In genomic region chr13:65259239-65259638, GRCm38 (mm10) we compare ENCODE assay signal across 9 mouse cellular contexts. TPM values are rescaled to one million over a fixed set of nuclear protein-coding genes. Genes with fewer than 3 reads are reported as not detected.
DNase-seq lines count a peak whose midpoint lies in the region; ATAC-seq and TF ChIP-seq lines count a peak whose summit lies in the region.
"Had no signal": no experiment of that assay in that cellular context is flagged by ENCODE, and none has a peak within 500 bp of the region (broad histone marks: within the 10 kb centered on the region; RNA-seq: fewer than 3 reads in every experiment).

Gene Gm10775, plus strand, starts transcription at chr13:65259539.

- ATAC-seq in lung, postnatal 0 days = no peak
- no peak for ATAC-seq in forebrain, embryonic 14.5 days
- ATAC-seq in limb, embryonic 14.5 days (ENCODE audit: low FRiP score, low read depth) = no peak
- ATAC-seq in stomach, embryonic 16.5 days (ENCODE audit: insufficient read depth, low FRiP score) = no peak

- no peaks in the 10 kb centered on the region for H3K4me1 ChIP-seq in lung, postnatal 0 days (ENCODE audit: insufficient read depth, low read depth, low read length)
- no peaks in the 10 kb centered on the region for H3K4me1 ChIP-seq in forebrain, embryonic 14.5 days (ENCODE audit: control insufficient read depth, insufficient read depth, low read length)
- no peaks in the 10 kb centered on the region for H3K4me1 ChIP-seq in limb, embryonic 14.5 days (ENCODE audit: control insufficient read depth, insufficient read depth, low read length)
- no peaks in the 10 kb centered on the region for H3K4me1 ChIP-seq in stomach, embryonic 16.5 days (ENCODE audit: control insufficient read depth, insufficient read depth, low read length)

- 0 out of 2 replicates have a peak within 1 kb of the TSS, but pooled peaks have one; percentile 14 for H3K4me2 ChIP-seq in lung, postnatal 0 days (replicated peaks; ENCODE audit: low read depth, low read length)
- H3K4me2 ChIP-seq in forebrain, embryonic 14.5 days (ENCODE audit: low read length) = peak within 1 kb of the TSS; percentile 36
- peak within 1 kb of the TSS; percentile 25; the same call in 1 of the 2 replicates for H3K4me2 ChIP-seq in limb, embryonic 14.5 days (replicated peaks; ENCODE audit: low read depth, low read length, severe bottlenecking)
- H3K4me2 ChIP-seq in stomach, embryonic 16.5 days (ENCODE audit: low read depth, low read length) = peak within 1 kb of the TSS; percentile 41; the same call in 1 of the 2 replicates

- H3K9me3 ChIP-seq in lung, postnatal 0 days (ENCODE audit: low read length) = peaks cover 19% of the 10 kb centered on the region
- H3K9me3 ChIP-seq in forebrain, embryonic 14.5 days (replicated peaks; ENCODE audit: control insufficient read depth, low read length) = peaks cover 63% of the 10 kb centered on the region
- H3K9me3 ChIP-seq in limb, embryonic 14.5 days (ENCODE audit: control insufficient read depth, low read length) = peaks cover 58% of the 10 kb centered on the region
- peaks cover 55% of the 10 kb centered on the region for H3K9me3 ChIP-seq in stomach, embryonic 16.5 days (replicated peaks; ENCODE audit: control insufficient read depth, low read length)

- WGBS in lung, postnatal 0 days = 35% methylated on average over 26 of the region's 29 CpGs
- 54% methylated on average over 29 of the region's 29 CpGs for WGBS in forebrain, embryonic 14.5 days
- WGBS in limb, embryonic 14.5 days = 44% methylated on average over 29 of the region's 29 CpGs
- WGBS in stomach, embryonic 16.5 days = 37% methylated on average over 29 of the region's 29 CpGs

- H3K27me3 ChIP-seq in lung, postnatal 0 days (replicated peaks; ENCODE audit: insufficient read depth, low read length) = no peaks in the 10 kb centered on the region
- no peaks in the 10 kb centered on the region for H3K27me3 ChIP-seq in forebrain, embryonic 14.5 days (replicated peaks; ENCODE audit: control insufficient read depth, insufficient read depth, low read length)
- no peaks in the 10 kb centered on the region for H3K27me3 ChIP-seq in limb, embryonic 14.5 days (ENCODE audit: control insufficient read depth, insufficient read depth, low read length)
- H3K27me3 ChIP-seq in stomach, embryonic 16.5 days (ENCODE audit: control insufficient read depth, insufficient read depth, low read length) = no peaks in the 10 kb centered on the region

- TF ChIP-seq CTCF in lung, postnatal 0 days (IDR thresholded peaks at IDR 0.05) = no peak

- TF ChIP-seq POLR2A in limb, embryonic 14.5 days (IDR thresholded peaks at IDR 0.05; ENCODE audit: borderline replicate concordance, extremely low read depth, insufficient read depth, insufficient read length) = no peak

- no peak within 1 kb of the TSS for H3K9ac ChIP-seq in lung, postnatal 0 days (replicated peaks; ENCODE audit: low read depth)
- H3K9ac ChIP-seq in forebrain, embryonic 14.5 days (ENCODE audit: low read length) = no peak within 1 kb of the TSS
- no peak within 1 kb of the TSS for H3K9ac ChIP-seq in limb, embryonic 14.5 days (ENCODE audit: low read depth, low read length, severe bottlenecking)
- no peak within 1 kb of the TSS for H3K9ac ChIP-seq in stomach, embryonic 16.5 days (ENCODE audit: low read length)

- no peaks in the 10 kb centered on the region for H3K36me3 ChIP-seq in lung, postnatal 0 days (ENCODE audit: insufficient read depth, low read length)
- no peaks in the 10 kb centered on the region for H3K36me3 ChIP-seq in forebrain, embryonic 14.5 days (ENCODE audit: control insufficient read depth, insufficient read depth, low read length)
- H3K36me3 ChIP-seq in limb, embryonic 14.5 days (ENCODE audit: control insufficient read depth, insufficient read depth, low read length) = peaks cover 11% of the 10 kb centered on the region; the same call in 1 of the 2 replicates
- H3K36me3 ChIP-seq in stomach, embryonic 16.5 days (ENCODE audit: control insufficient read depth, insufficient read depth, low read length) = peaks cover 16% of the 10 kb centered on the region; the same call in 1 of the 2 replicates

- no peak within 1 kb of the TSS for H3K27ac ChIP-seq in lung, postnatal 0 days (ENCODE audit: low read length)
- H3K27ac ChIP-seq in forebrain, embryonic 14.5 days (ENCODE audit: low read depth, low read length) = no peak within 1 kb of the TSS
- H3K27ac ChIP-seq in limb, embryonic 14.5 days (replicated peaks; ENCODE audit: low read depth, low read length) = no peak within 1 kb of the TSS
- no peak within 1 kb of the TSS for H3K27ac ChIP-seq in stomach, embryonic 16.5 days (ENCODE audit: low read length)

- H3K4me3 ChIP-seq in lung, postnatal 0 days (ENCODE audit: low read depth, low read length) = no peak within 1 kb of the TSS
- H3K4me3 ChIP-seq in forebrain, embryonic 14.5 days (ENCODE audit: low read depth, low read length) = 0 out of 2 replicates have a peak within 1 kb of the TSS, but pooled peaks have one; percentile 6
- peak within 1 kb of the TSS; percentile 18 for H3K4me3 ChIP-seq in limb, embryonic 14.5 days (replicated peaks; ENCODE audit: low read length)
- H3K4me3 ChIP-seq in stomach, embryonic 16.5 days (replicated peaks; ENCODE audit: low read length) = peak within 1 kb of the TSS; percentile 16
- H3K4me3 ChIP-seq: erythroblast, embryonic 14.5 days had no signal

- no peak for DNase-seq in lung, postnatal 0 days (ENCODE audit: low spot score)
- DNase-seq in lung, postnatal 25 days (ENCODE audit: low spot score) = no peak
- DNase-seq in forebrain, embryonic 14.5 days (ENCODE audit: low spot score) = no peak
- DNase-seq in limb, embryonic 14.5 days (ENCODE audit: low spot score) = no peak
- DNase-seq in layer of hippocampus, adult 8-10 months (ENCODE audit: low spot score in 2 of 2) = no peak
- DNase-seq in right cerebral cortex, postnatal 36 days (ENCODE audit: low spot score in 2 of 2) = no peak
- DNase-seq: adrenal gland, adult 2 months had no signal

- no peak for TF ChIP-seq EP300 in lung, postnatal 0 days (IDR thresholded peaks at IDR 0.05)

RNA-seq across cellular contexts. Expression of gene Gm10775, which starts in this region (rescaled TPM):
- polyA plus RNA-seq in lung, postnatal 0 days (2015; fragmentation: Nextera tagmentation; extraction: Ambion mirVana) = not detected in 2 replicates
- 0.14 TPM in 1 of 2 replicates, not detected in the other for polyA plus RNA-seq in forebrain, embryonic 14.5 days (2014; fragmentation: Nextera tagmentation; extraction: Ambion mirVana)
- polyA plus RNA-seq in limb, embryonic 14.5 days (2012; rRNA removed) = 0.14 TPM in 1 of 2 replicates, not detected in the other
- not detected in 2 replicates for polyA plus RNA-seq in limb, embryonic 14.5 days (2014; fragmentation: Nextera tagmentation; extraction: Ambion mirVana)
- not detected in 2 replicates for polyA plus RNA-seq in stomach, embryonic 16.5 days (2015; fragmentation: Nextera tagmentation; extraction: Ambion mirVana)
- under 1 TPM in 2 of 4 experiments, not detected in 2; 0.31 to 0.36 TPM for total RNA-seq in layer of hippocampus, adult 8-10 months (2022)
- total RNA-seq: adrenal gland, adult 2 months had no signal
- polyA plus RNA-seq: adrenal gland, adult 2 months; erythroblast, embryonic 14.5 days had no signal
